Mouse (Mus musculus): Measurements from ENCODE around the gene Lipa.

The Lipa gene

GRCm38 (mm10) chr19:34526941-34527682, at the start of gene Lipa:
Gene Lipa (minus strand): TSS chr19:34527474.
- peak; percentile 78 for DNase-seq (ENCODE audit: low read depth, low spot score)

DNA sequence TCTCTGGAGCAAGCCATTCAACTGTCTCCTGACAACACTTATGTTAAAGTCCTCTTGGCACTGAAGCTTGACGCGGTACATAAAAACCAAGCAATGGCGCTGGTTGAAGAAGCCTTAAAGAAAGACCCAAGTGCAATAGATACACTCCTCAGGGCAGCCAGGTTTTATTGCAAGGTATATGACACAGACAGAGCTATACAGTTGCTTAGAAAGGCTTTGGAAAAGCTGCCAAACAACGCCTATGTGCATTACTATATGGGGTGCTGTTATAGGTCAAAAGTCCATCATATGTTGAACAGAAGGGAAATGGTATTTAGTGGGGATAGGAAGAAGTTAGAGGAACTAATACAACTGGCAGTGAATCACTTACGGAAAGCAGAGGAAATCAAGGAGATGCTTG, 46.4 kb upstream of the Lipa start:
- DNase-seq (ENCODE audit: low read depth, low spot score) = no peak

GRCm38 (mm10) chr19:34571080-34571479, 43.8 kb upstream of the Lipa start:
- no peak for DNase-seq (ENCODE audit: low read depth, low spot score)

GRCm38 (mm10) chr19:34569896-34570476, 42.7 kb upstream of the Lipa start:
- DNase-seq (ENCODE audit: low read depth, low spot score) = no peak

DNA sequence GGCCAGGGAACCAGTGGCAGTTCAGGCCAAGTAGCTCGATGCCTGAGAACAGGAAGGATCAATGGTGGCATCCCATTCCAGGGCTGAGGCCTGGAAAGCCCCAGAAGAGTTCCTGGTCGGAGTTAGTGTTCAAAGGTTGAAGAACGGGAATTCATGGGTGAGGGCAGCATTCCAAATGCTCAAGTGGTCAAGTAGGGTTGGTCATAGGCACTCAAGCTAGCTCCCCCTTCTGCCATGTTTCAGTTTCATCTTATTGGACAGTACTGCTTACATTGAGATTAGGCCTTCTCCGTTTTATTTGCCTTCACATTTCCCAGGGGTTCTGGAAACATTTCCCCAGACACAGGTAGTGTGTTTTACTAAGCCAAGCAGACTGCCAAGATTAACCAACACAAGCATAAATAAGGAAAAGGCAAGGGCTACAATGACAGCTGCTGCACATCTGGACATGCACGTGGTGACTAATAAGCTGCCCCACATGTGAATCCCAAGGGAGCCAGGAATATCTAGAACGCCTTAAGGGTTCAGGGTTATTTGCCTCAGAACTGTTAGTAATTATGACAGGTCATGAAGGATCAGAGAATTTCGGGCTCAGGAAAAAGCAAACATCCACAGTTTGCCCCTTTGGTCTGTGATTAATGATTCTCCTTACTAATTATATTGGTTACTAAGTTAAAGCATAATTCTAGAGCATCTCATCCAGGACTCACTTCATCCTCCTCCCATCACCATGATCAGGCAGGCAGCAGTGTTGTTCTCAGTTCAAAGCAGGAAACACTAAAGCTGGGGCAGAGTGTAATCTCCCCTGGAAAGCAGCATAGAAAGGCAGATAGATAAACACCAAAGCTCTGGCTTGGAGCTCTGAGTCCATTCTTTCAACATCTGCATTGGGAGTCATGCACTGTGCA, 42.0 kb upstream of the Lipa start:
- no peak for DNase-seq (ENCODE audit: low read depth, low spot score)

GRCm38 (mm10) chr19:34566178-34566784, 39.0 kb upstream of the Lipa start:
- DNase-seq (ENCODE audit: low read depth, low spot score) = no peak

GRCm38 (mm10) chr19:34562556-34562955, 35.3 kb upstream of the Lipa start:
- no peak for DNase-seq (ENCODE audit: low read depth, low spot score)

GRCm38 (mm10) chr19:34556621-34557020, 29.3 kb upstream of the Lipa start:
- DNase-seq (ENCODE audit: low read depth, low spot score) = no peak

GRCm38 (mm10) chr19:34554061-34554460, 26.8 kb upstream of the Lipa start:
- DNase-seq (ENCODE audit: low read depth, low spot score) = no peak

DNA sequence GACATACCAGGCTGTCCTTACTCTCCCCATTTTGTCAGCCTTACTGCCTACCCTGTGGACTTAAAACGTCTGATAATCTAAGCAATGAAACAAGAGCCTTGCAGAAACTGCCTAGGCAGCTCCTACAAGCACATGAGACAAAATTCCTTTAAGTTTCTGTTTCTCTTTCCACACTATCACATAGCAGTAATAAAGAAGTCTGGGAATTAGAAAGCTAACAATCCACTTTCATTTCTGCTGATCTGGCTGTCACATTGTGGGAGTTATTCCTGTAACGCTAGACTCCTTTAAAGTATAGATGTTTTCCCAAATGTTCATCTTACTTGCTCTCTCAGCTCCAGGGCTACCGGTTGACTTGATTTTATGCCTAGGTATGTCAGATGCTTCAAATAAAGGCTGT, 26.2 kb upstream of the Lipa start:
- DNase-seq (ENCODE audit: low read depth, low spot score) = no peak

GRCm38 (mm10) chr19:34553021-34553420, 25.7 kb upstream of the Lipa start:
- no peak for DNase-seq (ENCODE audit: low read depth, low spot score)

DNA sequence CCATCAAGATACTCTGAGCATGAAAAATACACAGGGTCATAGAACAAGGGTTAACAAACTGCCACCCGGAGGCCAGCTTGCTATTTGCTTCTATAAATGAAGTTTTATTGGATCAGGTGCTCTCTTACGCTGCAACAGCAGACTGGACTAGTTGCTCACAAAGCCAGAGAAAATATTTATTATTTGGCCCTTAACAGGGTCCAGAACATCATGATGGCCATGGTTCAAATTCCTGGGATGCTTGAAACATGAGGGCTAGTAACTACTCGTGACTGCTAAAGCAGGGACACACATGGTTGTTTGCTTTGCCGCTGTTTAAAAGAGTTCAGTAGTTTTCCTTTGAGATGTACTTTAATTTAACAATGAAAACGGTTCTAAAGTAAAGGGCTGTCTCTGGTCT, 24.7 kb upstream of the Lipa start:
- no peak for DNase-seq (ENCODE audit: low read depth, low spot score)

DNA sequence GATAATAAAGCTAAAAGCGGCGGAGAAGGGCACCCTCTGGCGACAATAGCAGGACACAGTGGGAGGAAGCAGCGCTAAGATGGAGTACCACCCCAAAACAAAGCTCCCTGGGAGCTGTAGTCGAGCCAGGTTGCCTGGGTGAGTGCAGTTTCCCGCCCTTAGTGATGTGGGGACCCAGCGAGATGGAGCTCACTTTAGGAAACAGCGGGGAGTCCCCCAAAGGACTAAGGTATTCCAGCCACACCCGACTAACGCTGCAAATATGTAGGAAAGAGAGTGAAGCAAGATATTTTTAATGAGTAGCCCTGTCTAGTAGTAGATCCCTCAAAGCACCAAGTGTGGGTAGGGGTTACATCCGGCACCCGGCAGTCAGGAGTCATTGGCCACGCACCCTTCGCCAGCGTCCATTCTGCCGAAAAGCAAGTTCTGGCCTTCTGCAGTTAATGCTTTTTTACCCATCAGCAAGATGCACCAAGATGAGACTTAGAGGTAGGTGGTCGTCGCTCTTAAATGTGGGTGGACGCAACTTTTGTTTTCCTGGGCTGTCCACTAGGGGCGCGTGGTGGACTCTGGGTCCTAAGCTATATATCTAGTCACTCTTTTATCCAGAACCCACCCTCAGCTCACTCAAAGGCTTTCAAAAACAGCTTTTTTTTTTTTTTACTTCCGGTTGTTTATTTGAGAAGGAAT, 23.4 kb upstream of the Lipa start, which contains the start of gene Ifit2:
Ifit2 (plus strand) TSS at position 161 of the 690 bp plus-strand sequence.
- DNase-seq (ENCODE audit: low read depth, low spot score) = peak; percentile 67

DNA sequence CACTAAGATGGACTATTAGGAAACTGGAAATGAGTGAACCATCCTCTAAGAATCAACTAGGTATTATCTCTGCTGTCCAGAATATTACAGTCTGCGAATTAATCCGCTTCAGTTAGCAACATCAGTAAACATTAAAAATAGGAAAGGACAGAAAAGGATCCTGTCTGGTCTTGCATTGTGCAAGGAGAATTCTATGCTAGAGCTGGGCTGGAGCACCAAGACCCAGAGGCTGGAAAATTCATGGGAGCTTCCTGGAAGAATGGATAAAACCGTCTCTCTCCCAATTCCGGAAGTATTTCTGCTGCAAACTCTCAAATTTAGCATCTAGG, 22.9 kb upstream of the Lipa start:
- DNase-seq (ENCODE audit: low read depth, low spot score) = no peak

- peak; percentile 82 for DNase-seq (ENCODE audit: low read depth, low spot score)
These were observed 20.7 kb upstream of the Lipa start for GRCm38 (mm10) chr19:34547976-34548375.

DNA sequence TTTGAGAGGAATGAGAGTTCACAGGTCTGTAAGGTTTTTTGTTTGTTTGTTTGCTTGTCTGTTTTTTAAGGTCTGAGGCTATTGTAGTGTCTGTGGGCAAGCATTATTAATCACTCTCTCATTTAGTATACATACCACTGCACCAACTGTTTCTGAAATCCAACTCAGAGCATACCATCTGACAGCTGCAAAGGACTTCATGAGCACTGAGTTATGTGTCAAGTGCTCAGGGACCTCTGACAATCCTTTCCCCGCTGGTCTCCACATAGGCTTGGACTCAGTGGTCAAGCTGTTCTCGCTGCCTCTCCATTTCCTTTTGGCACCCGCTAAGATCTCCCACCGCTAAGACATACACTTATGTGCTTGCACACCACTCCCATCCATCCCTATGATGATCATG, 18.9 kb upstream of the Lipa start:
- no peak for DNase-seq (ENCODE audit: low read depth, low spot score)

GRCm38 (mm10) chr19:34539422-34539821, 12.1 kb upstream of the Lipa start:
- no peak for DNase-seq (ENCODE audit: low read depth, low spot score)

DNA sequence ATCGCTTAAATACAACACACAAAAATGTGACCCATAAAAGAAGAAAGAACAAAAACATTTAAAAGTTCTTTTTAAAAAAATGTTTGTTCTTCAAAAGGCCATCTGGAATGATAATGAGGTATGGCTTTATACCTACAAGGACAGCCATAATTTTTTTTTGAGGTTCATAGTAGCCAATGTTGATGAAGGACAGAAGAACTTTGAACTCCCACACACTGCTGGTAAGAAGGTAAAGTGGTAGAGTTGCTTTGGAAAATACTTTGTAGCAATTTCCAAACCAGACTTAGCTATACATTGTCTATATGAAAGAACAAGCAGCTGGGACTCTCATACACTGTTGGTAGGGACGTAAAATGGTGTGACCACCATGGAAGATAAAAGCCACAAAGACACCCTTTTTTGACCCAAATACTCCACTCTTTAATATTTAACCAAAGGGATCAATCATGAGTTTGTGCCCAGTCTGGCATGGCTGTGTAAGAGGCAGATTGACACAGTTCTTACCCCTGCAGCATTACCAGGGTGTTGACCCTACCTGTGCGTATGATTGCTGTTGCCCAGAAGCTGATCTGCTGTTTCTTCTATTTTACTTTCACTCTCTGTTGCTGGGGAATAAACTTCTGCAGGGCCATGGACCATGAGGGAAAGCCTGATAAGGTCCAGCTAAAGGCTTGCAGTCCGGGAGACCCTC, 4.9 kb upstream of the Lipa start:
- no peak for DNase-seq (ENCODE audit: low read depth, low spot score)

DNA sequence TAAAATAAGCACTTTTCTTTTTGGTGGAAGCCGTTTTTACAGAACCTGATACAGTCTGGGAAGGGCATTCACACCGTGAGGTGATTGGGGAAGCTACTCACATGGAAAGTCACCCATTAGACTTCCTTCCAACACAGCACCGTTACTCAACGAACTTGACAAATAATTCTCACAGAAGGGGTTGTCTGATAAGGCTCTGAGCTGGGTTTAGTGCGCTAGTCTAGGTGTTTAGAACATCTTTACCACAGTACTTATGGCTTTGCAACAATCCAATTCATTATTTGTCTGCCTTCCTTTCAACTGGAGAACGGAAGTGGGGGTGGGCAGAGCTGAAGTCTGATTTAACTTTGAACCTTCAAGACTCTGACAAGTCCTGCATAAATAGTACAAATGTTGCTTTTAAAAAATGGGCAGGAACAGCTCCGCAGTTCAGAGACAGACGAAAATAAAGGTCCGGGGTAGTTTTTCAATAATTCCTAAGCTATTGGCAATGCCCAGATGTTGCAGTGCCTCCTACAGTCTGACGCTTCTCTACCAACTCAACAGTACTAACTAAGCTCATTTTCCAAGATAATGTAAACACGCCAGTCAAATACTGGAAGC, 852 bp downstream of the Lipa start:
- no peak for DNase-seq (ENCODE audit: low read depth, low spot score)

DNA sequence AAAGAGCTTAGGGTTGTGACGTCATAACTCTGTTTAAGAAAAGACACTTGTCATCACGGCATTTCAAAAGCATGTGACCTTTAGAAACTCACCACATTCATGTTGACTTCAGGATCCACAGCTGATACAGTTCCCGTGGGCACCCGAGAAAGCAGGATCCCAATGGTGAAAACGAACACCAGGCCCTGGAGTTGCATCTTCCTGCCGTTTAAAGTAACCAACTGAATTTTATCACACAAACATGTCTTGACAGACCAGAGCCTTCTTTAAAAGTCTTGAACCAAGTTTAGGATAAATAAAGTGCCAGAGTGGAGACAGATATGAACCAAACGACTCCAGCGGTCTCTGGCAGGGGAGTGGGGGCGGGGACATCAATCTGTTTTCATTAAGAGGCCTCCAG, 2.6 kb downstream of the Lipa start:
- no peak for DNase-seq (ENCODE audit: low read depth, low spot score)
